In genomic region chr14:25474017-25474416, GRCm38 (mm10) we compare ENCODE assay signal across 11 mouse cellular contexts. TPM values are rescaled to one million over a fixed set of nuclear protein-coding genes. Genes with fewer than 3 reads are reported as not detected.
DNase-seq lines count a peak whose midpoint lies in the region; ATAC-seq lines count a peak whose summit lies in the region.
"Had no signal": no experiment of that assay in that cellular context is flagged by ENCODE, and none has a peak within 500 bp of the region (broad histone marks: within the 10 kb centered on the region; RNA-seq: fewer than 3 reads in every experiment).

No protein-coding gene starts in this region.

- H3K4me1 ChIP-seq in heart, embryonic 12.5 days (replicated peaks), result peaks cover 99% of the 10 kb centered on the region
- peaks cover 93% of the 10 kb centered on the region for H3K4me1 ChIP-seq in liver, embryonic 15.5 days (replicated peaks)
- H3K4me1 ChIP-seq in liver, embryonic 11.5 days (replicated peaks; ENCODE audit: control insufficient read depth, insufficient read depth, low read length), result peaks cover 90% of the 10 kb centered on the region
- H3K4me1 ChIP-seq in embryonic facial prominence, embryonic 12.5 days, result peaks cover 94% of the 10 kb centered on the region
- H3K4me1 ChIP-seq in midbrain, embryonic 14.5 days (ENCODE audit: control insufficient read depth, insufficient read depth, low read length), result peaks cover 86% of the 10 kb centered on the region

- no peak for ATAC-seq in heart, embryonic 12.5 days (ENCODE audit: insufficient number of reproducible peaks, low FRiP score)
- no peak for ATAC-seq in liver, embryonic 15.5 days (ENCODE audit: insufficient read depth)
- ATAC-seq in liver, embryonic 11.5 days (replicated peaks; ENCODE audit: low FRiP score), result no peak
- no peak for ATAC-seq in embryonic facial prominence, embryonic 12.5 days (ENCODE audit: insufficient number of reproducible peaks, insufficient read depth, low FRiP score, low TSS enrichment)
- ATAC-seq in midbrain, embryonic 14.5 days (ENCODE audit: low FRiP score, low TSS enrichment), result no peak
- ATAC-seq in activated CD4-positive, CD25-positive, alpha-beta regulatory T cell, adult 4 months, result no peak
- ATAC-seq: hindbrain, postnatal 0 days had no signal

- H3K36me3 ChIP-seq in heart, embryonic 12.5 days, result 0 out of 2 replicates have a peak, but pooled peaks cover 4% of the 10 kb centered on the region
- no peaks in the 10 kb centered on the region for H3K36me3 ChIP-seq in liver, embryonic 15.5 days (replicated peaks)
- H3K36me3 ChIP-seq in liver, embryonic 11.5 days (ENCODE audit: control insufficient read depth, insufficient read depth, low read length), result no peaks in the 10 kb centered on the region; the same call in 1 of the 2 replicates
- 0 out of 2 replicates have a peak, but pooled peaks cover 5% of the 10 kb centered on the region for H3K36me3 ChIP-seq in embryonic facial prominence, embryonic 12.5 days
- H3K36me3 ChIP-seq in midbrain, embryonic 14.5 days (ENCODE audit: control insufficient read depth, insufficient read depth, low read length), result no peaks in the 10 kb centered on the region

- 51% methylated on average over 5 of the region's 5 CpGs for whole genome bisulfite sequencing in heart, embryonic 12.5 days
- 51% methylated on average over 5 of the region's 5 CpGs for WGBS in liver, embryonic 15.5 days (ENCODE audit: insufficient replicate concordance)
- WGBS in liver, embryonic 11.5 days, result 59% methylated on average over 5 of the region's 5 CpGs
- WGBS in embryonic facial prominence, embryonic 12.5 days, result 60% methylated on average over 5 of the region's 5 CpGs
- 50% methylated on average over 5 of the region's 5 CpGs for WGBS in midbrain, embryonic 14.5 days

- H3K4me3 ChIP-seq in heart, embryonic 12.5 days, result no peak overlapping the region
- H3K4me3 ChIP-seq in liver, embryonic 15.5 days (replicated peaks), result no peak overlapping the region
- no peak overlapping the region for H3K4me3 ChIP-seq in liver, embryonic 11.5 days (ENCODE audit: low read depth, low read length)
- H3K4me3 ChIP-seq in embryonic facial prominence, embryonic 12.5 days, result no peak overlapping the region
- no peak overlapping the region for H3K4me3 ChIP-seq in midbrain, embryonic 14.5 days (replicated peaks; ENCODE audit: low read depth, low read length)

- H3K27me3 ChIP-seq in heart, embryonic 12.5 days (replicated peaks), result no peaks in the 10 kb centered on the region
- H3K27me3 ChIP-seq in liver, embryonic 15.5 days, result no peaks in the 10 kb centered on the region
- no peaks in the 10 kb centered on the region for H3K27me3 ChIP-seq in liver, embryonic 11.5 days (replicated peaks; ENCODE audit: control insufficient read depth, insufficient read depth, low read length)
- H3K27me3 ChIP-seq in embryonic facial prominence, embryonic 12.5 days, result no peaks in the 10 kb centered on the region
- no peaks in the 10 kb centered on the region for H3K27me3 ChIP-seq in midbrain, embryonic 14.5 days (ENCODE audit: control insufficient read depth, insufficient read depth, low read length)

- peak overlapping the region; percentile 11; the same call in 1 of the 2 replicates for H3K27ac ChIP-seq in heart, embryonic 12.5 days (ENCODE audit: poor library complexity, severe bottlenecking)
- H3K27ac ChIP-seq in liver, embryonic 15.5 days (replicated peaks), result 0 out of 2 replicates have a peak overlapping the region, but pooled peaks have one; percentile 19
- no peak overlapping the region for H3K27ac ChIP-seq in liver, embryonic 11.5 days (ENCODE audit: low read depth, low read length)
- 0 out of 2 replicates have a peak overlapping the region, but pooled peaks have one; percentile 4 for H3K27ac ChIP-seq in embryonic facial prominence, embryonic 12.5 days
- H3K27ac ChIP-seq in midbrain, embryonic 14.5 days (replicated peaks; ENCODE audit: low read depth, low read length), result peak overlapping the region; percentile 60; the same call in 1 of the 2 replicates

- no peak for DNase-seq in heart, adult 8-10 months (ENCODE audit: low spot score)
- no peak for DNase-seq in liver, embryonic 11.5 days (ENCODE audit: low spot score)
- no peak for DNase-seq in midbrain, embryonic 14.5 days
- no peak for DNase-seq in right cerebral cortex, adult 2 months (ENCODE audit: low spot score in 2 of 2)
- DNase-seq: cerebellum, adult 11-12 months; lung, postnatal 10 days had no signal

- 0 out of 2 replicates have a peak overlapping the region, but pooled peaks have one; percentile 37 for H3K9ac ChIP-seq in heart, embryonic 12.5 days
- H3K9ac ChIP-seq in liver, embryonic 15.5 days, result no peak overlapping the region
- H3K9ac ChIP-seq in liver, embryonic 11.5 days (ENCODE audit: low read depth, low read length), result no peak overlapping the region
- H3K9ac ChIP-seq in embryonic facial prominence, embryonic 12.5 days, result no peak overlapping the region
- no peak overlapping the region for H3K9ac ChIP-seq in midbrain, embryonic 14.5 days (replicated peaks; ENCODE audit: low read length)

- no peak overlapping the region for H3K4me2 ChIP-seq in heart, embryonic 12.5 days
- no peak overlapping the region for H3K4me2 ChIP-seq in liver, embryonic 15.5 days
- H3K4me2 ChIP-seq in liver, embryonic 11.5 days, result no peak overlapping the region
- H3K4me2 ChIP-seq in embryonic facial prominence, embryonic 12.5 days (replicated peaks), result no peak overlapping the region
- H3K4me2 ChIP-seq in midbrain, embryonic 14.5 days (ENCODE audit: low read length), result no peak overlapping the region

- no peaks in the 10 kb centered on the region for H3K9me3 ChIP-seq in heart, embryonic 12.5 days (replicated peaks)
- no peaks in the 10 kb centered on the region for H3K9me3 ChIP-seq in liver, embryonic 15.5 days (replicated peaks)
- H3K9me3 ChIP-seq in liver, embryonic 11.5 days (ENCODE audit: control insufficient read depth, low read length), result no peaks in the 10 kb centered on the region
- no peaks in the 10 kb centered on the region for H3K9me3 ChIP-seq in embryonic facial prominence, embryonic 12.5 days
- H3K9me3 ChIP-seq in midbrain, embryonic 14.5 days (ENCODE audit: control insufficient read depth, low read length), result no peaks in the 10 kb centered on the region

RNA-seq across cellular contexts. Expression of gene Zmiz1, which starts 15.0 kb away (rescaled TPM):
- polyA plus RNA-seq in heart, embryonic 12.5 days (2016; fragmentation: Nextera tagmentation; extraction: Ambion mirVana), result 34.2 and 41.4 TPM in 2 replicates
- total RNA-seq in heart, adult 8-10 months (2022), result 10 to 100 TPM; 34.7 to 44.1 (median 40.4) TPM
- 4.3 and 4.9 TPM in 2 replicates for polyA plus RNA-seq in liver, embryonic 15.5 days (2015; fragmentation: Nextera tagmentation; extraction: Ambion mirVana)
- polyA plus RNA-seq in liver, embryonic 11.5 days (2014; fragmentation: Nextera tagmentation; extraction: Ambion mirVana), result 27.5 and 31.0 TPM in 2 replicates
- polyA plus RNA-seq in embryonic facial prominence, embryonic 12.5 days (2016; fragmentation: Nextera tagmentation; extraction: Ambion mirVana), result 43.8 and 46.3 TPM in 2 replicates
- polyA plus RNA-seq in midbrain, embryonic 14.5 days (2014; fragmentation: Nextera tagmentation; extraction: Ambion mirVana), result 73.1 and 91.0 TPM in 2 replicates
- 10 to 100 TPM; 23.8 to 27.9 TPM for polyA plus RNA-seq in activated CD4-positive, CD25-positive, alpha-beta regulatory T cell, adult 4 months (2017; shearing (Covaris generic))
